Mouse (Mus musculus) kidney, adult 11 months (tissue): Measurements from ENCODE around the gene 4921504E06Rik.

Experiments used
- DNase-seq: peaks from one replicate; pipeline ENCODE4 v3.0.0; 2022

The 4921504E06Rik gene

GRCm38 (mm10) chr2:19490262-19490661, 63.5 kb downstream of the 4921504E06Rik start:
- no peak for DNase-seq

- DNase-seq, result no peak
Measured at GRCm38 (mm10) chr2:19461940-19462339, 91.8 kb downstream of the 4921504E06Rik start.

GRCm38 (mm10) chr2:19458785-19459184, 94.9 kb downstream of the 4921504E06Rik start:
- no peak for DNase-seq

- no peak for DNase-seq
Measured at GRCm38 (mm10) chr2:19455857-19456482, 97.7 kb downstream of the 4921504E06Rik start.

- no peak for DNase-seq
Measured at GRCm38 (mm10) chr2:19455228-19455627, 98.5 kb downstream of the 4921504E06Rik start.

- no peak for DNase-seq
Measured at GRCm38 (mm10) chr2:19452531-19453055, 101.1 kb downstream of the 4921504E06Rik start.

GRCm38 (mm10) chr2:19449308-19449707, 104.4 kb downstream of the 4921504E06Rik start:
- no peak for DNase-seq

GRCm38 (mm10) chr2:19448042-19448700, 105.5 kb downstream of the 4921504E06Rik start:
- no peak for DNase-seq

GRCm38 (mm10) chr2:19446746-19447145, 107.0 kb downstream of the 4921504E06Rik start:
- DNase-seq, result no peak

GRCm38 (mm10) chr2:19445871-19446501, 107.7 kb downstream of the 4921504E06Rik start:
- DNase-seq, result no peak

GRCm38 (mm10) chr2:19444931-19445831, 108.5 kb downstream of the 4921504E06Rik start, which contains the start of gene Ptf1a:
Gene Ptf1a, plus strand, starts transcription at chr2:19445663.
- no peak for DNase-seq

GRCm38 (mm10) chr2:19444346-19444745, 109.4 kb downstream of the 4921504E06Rik start:
- DNase-seq, result no peak

GRCm38 (mm10) chr2:19431614-19432323, 121.9 kb downstream of the 4921504E06Rik start:
- no peak for DNase-seq

GRCm38 (mm10) chr2:19431186-19431585, 122.5 kb downstream of the 4921504E06Rik start:
- DNase-seq, result no peak

GRCm38 (mm10) chr2:19430746-19431145, 123.0 kb downstream of the 4921504E06Rik start:
- no peak for DNase-seq

- DNase-seq, result no peak
Measured at GRCm38 (mm10) chr2:19429691-19430690, 123.7 kb downstream of the 4921504E06Rik start.

GRCm38 (mm10) chr2:19429031-19429430, 124.7 kb downstream of the 4921504E06Rik start:
- peak; percentile 20 for DNase-seq

- DNase-seq, result no peak
Measured at GRCm38 (mm10) chr2:19423086-19423485, 130.6 kb downstream of the 4921504E06Rik start.

GRCm38 (mm10) chr2:19422226-19422625, 131.5 kb downstream of the 4921504E06Rik start:
- no peak for DNase-seq

GRCm38 (mm10) chr2:19419686-19420345, 133.9 kb downstream of the 4921504E06Rik start:
- DNase-seq, result no peak
